Mouse (Mus musculus) frontal cortex, postnatal 10 days (tissue): ENCODE data around the gene Cfap298.

Source experiments
- DNase-seq, 2 experiments: peaks; one replicate each; pipeline ENCODE4 v3.0.0; 2022; ENCODE audit warnings: low spot score in 2 of 2, mixed read lengths in 1 of 2

Gene Cfap298

DNA sequence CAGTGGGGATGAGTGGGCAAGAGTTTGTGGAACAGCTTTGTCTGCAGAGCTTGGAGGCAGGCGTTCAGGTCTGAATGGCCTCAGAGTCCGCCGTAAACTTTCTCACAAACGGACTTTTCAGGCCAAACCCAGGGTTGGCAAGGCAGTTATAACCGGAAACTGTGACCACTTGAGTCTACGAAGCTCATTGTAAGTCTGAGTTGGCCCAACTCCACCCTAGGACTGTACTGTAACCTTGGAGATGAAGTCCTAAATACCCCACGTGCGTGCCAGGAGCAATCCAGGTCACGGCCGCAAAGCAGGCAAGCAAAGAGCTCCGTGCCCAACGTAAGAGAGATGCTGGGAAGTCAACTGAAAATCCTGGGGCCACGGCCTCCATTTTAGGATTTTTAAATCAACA lies 23.1 kb downstream of the Cfap298 start:
- no peak for DNase-seq

DNA sequence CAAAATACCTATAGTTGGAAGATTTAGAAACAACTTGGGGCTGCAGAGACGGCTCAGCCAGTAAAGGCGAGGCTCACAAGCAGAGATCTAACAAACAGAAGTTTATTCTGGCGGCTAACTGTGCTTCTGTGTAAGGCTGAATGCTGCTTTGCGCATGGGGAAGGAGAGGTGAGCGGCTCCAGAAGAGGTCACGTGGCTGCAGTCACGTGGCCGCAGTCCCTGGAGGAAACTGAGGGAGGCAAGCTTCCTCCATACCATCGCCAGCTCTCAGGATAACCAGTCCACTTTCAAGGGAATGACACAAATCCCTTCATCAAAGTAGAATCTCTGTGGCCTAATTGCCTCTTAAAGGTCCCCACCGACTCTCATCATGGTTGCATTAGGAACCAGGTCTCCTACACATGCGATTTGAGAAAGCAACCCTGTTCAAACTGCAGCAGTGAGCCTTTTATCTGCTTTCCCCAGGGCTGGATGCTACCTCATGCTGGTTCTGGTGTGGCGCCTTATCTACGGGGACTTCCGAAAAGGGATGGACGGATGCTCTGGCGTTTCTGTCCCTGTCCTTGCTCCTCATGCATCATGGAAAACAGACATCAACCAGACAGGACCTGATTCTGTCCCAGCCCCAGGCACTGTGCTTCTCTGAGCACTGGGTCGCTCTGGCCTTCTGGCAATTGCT lies 23.9 kb downstream of the Cfap298 start:
- no peak for DNase-seq

- DNase-seq, result no peak
These were observed 27.7 kb downstream of the Cfap298 start for GRCm38 (mm10) chr16:90907250-90907649.

GRCm38 (mm10) chr16:90903300-90903699 lies 31.6 kb downstream of the Cfap298 start:
- no peak for DNase-seq

DNA sequence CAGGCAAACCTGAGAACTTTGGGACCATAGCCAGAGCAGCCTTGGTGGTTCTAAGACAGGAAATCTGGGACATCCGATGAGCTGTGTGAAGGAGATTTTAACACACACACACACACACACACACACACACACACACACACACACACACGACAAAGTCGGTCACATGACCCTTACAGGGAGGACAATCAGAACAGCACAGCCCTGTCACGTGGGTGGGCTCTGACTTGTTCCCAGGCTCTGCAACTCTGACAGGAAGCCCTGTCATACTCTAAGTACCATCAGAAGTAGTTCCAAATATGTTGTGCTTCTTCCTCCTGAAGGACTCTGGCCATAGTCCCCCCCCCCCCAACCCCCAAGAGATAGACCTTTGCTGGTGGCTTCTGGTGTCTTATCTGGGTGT lies 33.5 kb downstream of the Cfap298 start:
- DNase-seq, result no peak

GRCm38 (mm10) chr16:90899498-90899897 lies 35.4 kb downstream of the Cfap298 start:
- DNase-seq, result no peak

- no peak for DNase-seq
These were observed 37.3 kb downstream of the Cfap298 start for GRCm38 (mm10) chr16:90897651-90898050.

- no peak for DNase-seq
These were observed 41.1 kb downstream of the Cfap298 start for GRCm38 (mm10) chr16:90893792-90894191.

- no peak for DNase-seq
These were observed 41.9 kb downstream of the Cfap298 start for GRCm38 (mm10) chr16:90893019-90893418.

GRCm38 (mm10) chr16:90892081-90892480 lies 42.8 kb downstream of the Cfap298 start:
- DNase-seq, result no peak

- DNase-seq, result no peak
These were observed 43.3 kb downstream of the Cfap298 start for GRCm38 (mm10) chr16:90891601-90892000.

DNA sequence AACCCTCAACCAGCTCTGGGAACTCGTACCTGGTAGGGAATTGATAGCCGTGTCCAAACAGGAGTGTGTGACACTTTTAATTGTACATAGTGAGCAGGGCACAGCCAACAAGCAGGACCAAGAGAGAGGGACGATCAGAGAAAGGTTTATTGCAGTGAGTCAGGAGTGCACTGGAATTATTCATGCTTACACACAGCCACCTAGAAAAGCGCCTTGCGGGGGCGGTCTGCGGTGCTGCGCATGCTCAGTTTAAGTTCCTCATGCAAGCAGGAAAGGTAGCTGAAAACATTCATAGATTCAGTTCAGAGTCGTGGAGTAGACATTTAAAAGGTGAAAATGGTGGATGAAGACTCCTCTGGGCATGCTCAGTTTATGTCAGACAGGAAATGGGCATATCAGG lies 44.2 kb downstream of the Cfap298 start:
- DNase-seq, result no peak

- DNase-seq, result no peak
These were observed 48.9 kb downstream of the Cfap298 start for GRCm38 (mm10) chr16:90885781-90886565.

DNA sequence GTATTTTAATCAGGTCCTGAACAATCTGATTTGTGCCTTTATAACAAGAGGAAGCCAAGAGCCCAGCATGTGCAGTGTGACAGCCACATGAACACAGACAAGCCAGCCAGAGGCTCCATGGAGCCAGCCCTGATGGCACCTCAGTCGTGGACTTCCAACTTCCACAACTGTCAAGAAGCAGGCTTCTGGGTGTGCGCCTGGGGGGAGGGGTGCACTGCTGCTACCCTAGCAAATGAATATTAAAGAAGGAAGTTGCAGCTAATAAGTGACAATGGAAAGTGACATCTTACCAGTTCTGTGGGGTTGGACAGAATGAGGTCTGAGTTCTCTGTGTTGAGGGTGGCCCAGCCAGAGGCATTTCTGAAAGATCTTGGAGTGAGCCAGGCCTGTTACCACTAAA lies 49.6 kb downstream of the Cfap298 start:
- no peak for DNase-seq

- DNase-seq, result no peak
These were observed 52.4 kb downstream of the Cfap298 start for GRCm38 (mm10) chr16:90882501-90882977.

GRCm38 (mm10) chr16:90878135-90878860 lies 56.6 kb downstream of the Cfap298 start:
- no peak for DNase-seq
